ENCODE assay signal across 12 mouse cellular contexts in the genomic region with DNA sequence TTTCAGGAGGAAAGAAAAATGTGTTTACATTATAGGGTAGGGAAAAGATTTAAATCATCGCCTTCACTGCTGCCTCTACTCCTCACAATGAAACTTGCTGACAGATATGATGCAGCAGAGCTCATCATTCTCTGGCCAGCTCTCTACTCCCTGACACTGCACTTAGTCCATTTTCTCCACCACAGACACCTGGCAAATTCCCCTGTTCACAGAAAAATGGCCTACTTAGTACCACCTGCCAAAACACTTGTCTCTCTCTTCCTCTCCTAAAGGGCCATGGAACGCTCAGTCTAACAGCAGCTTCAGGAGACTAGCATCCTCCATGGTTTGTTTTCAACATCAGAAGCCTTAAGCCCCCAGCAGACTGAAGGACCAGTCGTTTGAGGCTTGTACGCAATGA. TPM values are rescaled to one million over a fixed set of nuclear protein-coding genes. Genes with fewer than 3 reads are reported as not detected.
A peak's percentile ranks its signal among the peaks of the same experiment; 100 is the strongest.
DNase-seq lines count a peak whose midpoint lies in the region; ATAC-seq and TF ChIP-seq lines count a peak whose summit lies in the region.
"Had no signal": no experiment of that assay in that cellular context is flagged by ENCODE, and none has a peak within 500 bp of the region (broad histone marks: within the 10 kb centered on the region; RNA-seq: fewer than 3 reads in every experiment).

No protein-coding gene starts in this region.

- H3K9me3 ChIP-seq in forebrain, embryonic 10.5 days: no peaks in the 10 kb centered on the region
- H3K9me3 ChIP-seq in forebrain, postnatal 0 days (ENCODE audit: low read length): no peaks in the 10 kb centered on the region
- H3K9me3 ChIP-seq in megakaryocyte, embryonic 14.5 days: no peaks in the 10 kb centered on the region
- no peaks in the 10 kb centered on the region for H3K9me3 ChIP-seq in liver, embryonic 16.5 days (replicated peaks; ENCODE audit: control insufficient read depth, low read length)
- H3K9me3 ChIP-seq in lung, postnatal 0 days (ENCODE audit: low read length): no peaks in the 10 kb centered on the region

- TF ChIP-seq CTCF in forebrain, postnatal 0 days (IDR thresholded peaks at IDR 0.05; ENCODE audit: low read depth): no peak
- TF ChIP-seq CTCF in cerebellum, adult 2 months (IDR thresholded peaks at IDR 0.05; ENCODE audit: borderline replicate concordance, insufficient read depth, low read depth, low read length): no peak
- no peak for TF ChIP-seq CTCF in lung, postnatal 0 days (IDR thresholded peaks at IDR 0.05)

- peak overlapping the region; percentile 59; the same call in 1 of the 2 replicates for H3K27ac ChIP-seq in forebrain, embryonic 10.5 days
- no peak overlapping the region for H3K27ac ChIP-seq in forebrain, postnatal 0 days (ENCODE audit: low read depth, low read length)
- 0 out of 2 replicates have a peak overlapping the region, but pooled peaks have one; percentile 1 for H3K27ac ChIP-seq in cerebellum, adult 2 months (ENCODE audit: insufficient read depth, low read length)
- peak overlapping the region; percentile 55 for H3K27ac ChIP-seq in liver, embryonic 16.5 days (ENCODE audit: low read length)
- no peak overlapping the region for H3K27ac ChIP-seq in lung, postnatal 0 days (ENCODE audit: low read length)

- DNase-seq in forebrain, embryonic 10.5 days (ENCODE audit: extremely low spot score, low spot score): no peak
- DNase-seq in forebrain, postnatal 0 days: no peak
- peak; percentile 50 to 78 for DNase-seq in cerebellum, adult 2 months
- DNase-seq in lung, postnatal 0 days (ENCODE audit: low spot score): no peak
- DNase-seq in frontal cortex, adult 2 months (ENCODE audit: extremely low spot score in 1 of 2, low spot score in 1 of 2): no peak
- DNase-seq: heart, adult 2 months; heart, postnatal 36 days; kidney, adult 9 months; thymus, adult 18-20 months had no signal

- no peaks in the 10 kb centered on the region for H3K27me3 ChIP-seq in forebrain, embryonic 10.5 days (ENCODE audit: poor library complexity, severe bottlenecking)
- H3K27me3 ChIP-seq in forebrain, postnatal 0 days (ENCODE audit: insufficient read depth, low read length): no peaks in the 10 kb centered on the region
- no peaks in the 10 kb centered on the region for H3K27me3 ChIP-seq in megakaryocyte, embryonic 14.5 days (replicated peaks)
- no peaks in the 10 kb centered on the region; the same call in 1 of the 2 replicates for H3K27me3 ChIP-seq in cerebellum, adult 2 months (ENCODE audit: control insufficient read depth, insufficient read depth, low read length)
- H3K27me3 ChIP-seq in liver, embryonic 16.5 days (ENCODE audit: control insufficient read depth, insufficient read depth, low read depth, low read length): no peaks in the 10 kb centered on the region
- no peaks in the 10 kb centered on the region for H3K27me3 ChIP-seq in lung, postnatal 0 days (replicated peaks; ENCODE audit: insufficient read depth, low read length)

- TF ChIP-seq EP300 in lung, postnatal 0 days (IDR thresholded peaks at IDR 0.05): no peak

- no peak overlapping the region for H3K4me2 ChIP-seq in forebrain, postnatal 0 days (ENCODE audit: low read depth)
- H3K4me2 ChIP-seq in liver, embryonic 16.5 days (ENCODE audit: low read depth, low read length): no peak overlapping the region
- H3K4me2 ChIP-seq in lung, postnatal 0 days (replicated peaks; ENCODE audit: low read depth, low read length): no peak overlapping the region

- peaks cover 52% of the 10 kb centered on the region for H3K4me1 ChIP-seq in forebrain, embryonic 10.5 days
- H3K4me1 ChIP-seq in forebrain, postnatal 0 days (ENCODE audit: insufficient read depth): no peaks in the 10 kb centered on the region
- H3K4me1 ChIP-seq in megakaryocyte, embryonic 14.5 days: peaks cover 40% of the 10 kb centered on the region
- H3K4me1 ChIP-seq in cerebellum, adult 2 months (ENCODE audit: control insufficient read depth, insufficient read depth, low read length): peaks cover 7% of the 10 kb centered on the region; the same call in 1 of the 2 replicates
- peaks cover 32% of the 10 kb centered on the region for H3K4me1 ChIP-seq in liver, embryonic 16.5 days (ENCODE audit: control insufficient read depth, low read depth, low read length)
- H3K4me1 ChIP-seq in lung, postnatal 0 days (ENCODE audit: insufficient read depth, low read depth, low read length): no peaks in the 10 kb centered on the region

- no peak for ATAC-seq in forebrain, postnatal 0 days
- no peak for ATAC-seq in megakaryocyte, adult 5-6 weeks (ENCODE audit: poor library complexity, severe bottlenecking)
- ATAC-seq in liver, embryonic 16.5 days (ENCODE audit: low read depth): no peak
- no peak for ATAC-seq in lung, postnatal 0 days

- no peaks in the 10 kb centered on the region for H3K36me3 ChIP-seq in forebrain, embryonic 10.5 days (replicated peaks)
- H3K36me3 ChIP-seq in forebrain, postnatal 0 days (ENCODE audit: insufficient read depth): no peaks in the 10 kb centered on the region
- peaks cover 3% of the 10 kb centered on the region for H3K36me3 ChIP-seq in megakaryocyte, embryonic 14.5 days (replicated peaks; ENCODE audit: low read length)
- no peaks in the 10 kb centered on the region; the same call in 1 of the 2 replicates for H3K36me3 ChIP-seq in liver, embryonic 16.5 days (ENCODE audit: control insufficient read depth, insufficient read depth)
- no peaks in the 10 kb centered on the region for H3K36me3 ChIP-seq in lung, postnatal 0 days (ENCODE audit: insufficient read depth, low read length)

- TF ChIP-seq POLR2A in cerebellum, adult 2 months (IDR thresholded peaks at IDR 0.05; ENCODE audit: borderline replicate concordance, insufficient read depth, low read length): no peak

- 63% methylated on average over 4 of the region's 4 CpGs for WGBS in forebrain, embryonic 10.5 days
- WGBS in forebrain, postnatal 0 days: 57% methylated on average over 4 of the region's 4 CpGs
- 23% methylated on average over 4 of the region's 4 CpGs for WGBS in cerebellum, adult 2 months
- WGBS in liver, embryonic 16.5 days (ENCODE audit: insufficient replicate concordance): 80% methylated on average over 4 of the region's 4 CpGs
- WGBS in lung, postnatal 0 days: 63% methylated on average over 4 of the region's 4 CpGs

- no peak overlapping the region for H3K9ac ChIP-seq in forebrain, postnatal 0 days
- peak overlapping the region; percentile 37; the same call in 1 of the 2 replicates for H3K9ac ChIP-seq in liver, embryonic 16.5 days (ENCODE audit: low read depth, low read length)
- H3K9ac ChIP-seq in lung, postnatal 0 days (replicated peaks; ENCODE audit: low read depth): no peak overlapping the region

- H3K4me3 ChIP-seq in forebrain, embryonic 10.5 days: no peak overlapping the region
- no peak overlapping the region for H3K4me3 ChIP-seq in forebrain, postnatal 0 days (ENCODE audit: low read depth, low read length)
- H3K4me3 ChIP-seq in megakaryocyte, embryonic 14.5 days (replicated peaks): peak overlapping the region; percentile 18
- peak overlapping the region; percentile 0 for H3K4me3 ChIP-seq in cerebellum, adult 2 months (replicated peaks; ENCODE audit: insufficient read depth, low read depth, low read length)
- H3K4me3 ChIP-seq in liver, embryonic 16.5 days (ENCODE audit: low read depth, low read length): 0 out of 2 replicates have a peak overlapping the region, but pooled peaks have one; percentile 11
- H3K4me3 ChIP-seq in lung, postnatal 0 days (ENCODE audit: low read depth, low read length): no peak overlapping the region
- H3K4me3 ChIP-seq: heart, adult 2 months had no signal

RNA-seq across cellular contexts. Expression of a gene that starts 31.8 kb away (rescaled TPM):
- polyA plus RNA-seq in forebrain, embryonic 10.5 days (2016; fragmentation: Nextera tagmentation; extraction: Ambion mirVana): 30.8 and 31.5 TPM in 2 replicates
- 98.0 and 109 TPM in 2 replicates for total RNA-seq in forebrain, postnatal 0 days (2014; rRNA removed)
- polyA plus RNA-seq in forebrain, postnatal 0 days (2015; fragmentation: Nextera tagmentation; extraction: Ambion mirVana): 56.0 and 74.4 TPM in 2 replicates
- polyA plus RNA-seq in megakaryocyte, embryonic 14.5 days (2012; ENCODE audit: insufficient read depth, low replicate concordance): 3.7 and 4.8 TPM in 2 replicates
- 16.4 and 17.9 TPM in 2 replicates for total RNA-seq in megakaryocyte, adult 5-6 weeks (2015)
- total RNA-seq in megakaryocyte, adult 5-6 weeks (2017): 21.1 and 26.0 TPM in 2 replicates
- polyA plus RNA-seq in cerebellum, adult 2 months (2012; rRNA removed): 81.0 and 82.3 TPM in 2 replicates
- polyA plus RNA-seq in liver, embryonic 16.5 days (2015; fragmentation: Nextera tagmentation; extraction: Ambion mirVana): 39.4 and 41.2 TPM in 2 replicates
- polyA plus RNA-seq in lung, postnatal 0 days (2015; fragmentation: Nextera tagmentation; extraction: Ambion mirVana): 17.1 and 17.9 TPM in 2 replicates
- 71.1 and 78.5 TPM in 2 replicates for polyA plus RNA-seq in frontal cortex, adult 2 months (2012; rRNA removed)

RNA-seq across cellular contexts. Expression of a gene that starts 41.7 kb away (rescaled TPM):
- polyA plus RNA-seq in forebrain, embryonic 10.5 days (2016; fragmentation: Nextera tagmentation; extraction: Ambion mirVana): 21.0 and 25.0 TPM in 2 replicates
- 18.0 and 18.4 TPM in 2 replicates for total RNA-seq in forebrain, postnatal 0 days (2014; rRNA removed)
- 11.6 and 19.5 TPM in 2 replicates for polyA plus RNA-seq in forebrain, postnatal 0 days (2015; fragmentation: Nextera tagmentation; extraction: Ambion mirVana)
- 0.27 TPM in 1 of 2 replicates, not detected in the other for polyA plus RNA-seq in megakaryocyte, embryonic 14.5 days (2012; ENCODE audit: insufficient read depth, low replicate concordance)
- total RNA-seq in megakaryocyte, adult 5-6 weeks (2015): 4.4 and 5.4 TPM in 2 replicates
- total RNA-seq in megakaryocyte, adult 5-6 weeks (2017): 6.2 and 6.4 TPM in 2 replicates
- polyA plus RNA-seq in cerebellum, adult 2 months (2012; rRNA removed): 22.5 and 23.6 TPM in 2 replicates
- polyA plus RNA-seq in liver, embryonic 16.5 days (2015; fragmentation: Nextera tagmentation; extraction: Ambion mirVana): 7.1 and 7.9 TPM in 2 replicates
- polyA plus RNA-seq in lung, postnatal 0 days (2015; fragmentation: Nextera tagmentation; extraction: Ambion mirVana): 9.7 and 10.5 TPM in 2 replicates
- polyA plus RNA-seq in frontal cortex, adult 2 months (2012; rRNA removed): 29.0 and 32.8 TPM in 2 replicates

Comparison
In these comparisons a context has a peak if more than half of its experiments do, and no peak if none do; other contexts are left out.
1. H3K27ac ChIP-seq: peak in forebrain, embryonic 10.5 days (single experiment), cerebellum, adult 2 months (single experiment) and liver, embryonic 16.5 days (single experiment); none in forebrain, postnatal 0 days (single experiment) and lung, postnatal 0 days (single experiment).
2. DNase-seq: peak in cerebellum, adult 2 months (2 of 2); none in forebrain, embryonic 10.5 days (single experiment), forebrain, postnatal 0 days (single experiment), lung, postnatal 0 days (single experiment) and frontal cortex, adult 2 months (0 of 2).
3. H3K4me3 ChIP-seq: peak in megakaryocyte, embryonic 14.5 days (single experiment), cerebellum, adult 2 months (single experiment) and liver, embryonic 16.5 days (single experiment); none in forebrain, embryonic 10.5 days (single experiment), forebrain, postnatal 0 days (single experiment) and lung, postnatal 0 days (single experiment).